Mouse (Mus musculus) cerebellum, postnatal 10 days (tissue): ENCODE data around the gene Mgat3.

ENCODE experiments used
- DNase-seq, 2 experiments: peaks; one replicate each; pipeline ENCODE4 v3.0.0; 2021; ENCODE audit warnings: mixed read lengths in 2 of 2

Mgat3 gene

DNA sequence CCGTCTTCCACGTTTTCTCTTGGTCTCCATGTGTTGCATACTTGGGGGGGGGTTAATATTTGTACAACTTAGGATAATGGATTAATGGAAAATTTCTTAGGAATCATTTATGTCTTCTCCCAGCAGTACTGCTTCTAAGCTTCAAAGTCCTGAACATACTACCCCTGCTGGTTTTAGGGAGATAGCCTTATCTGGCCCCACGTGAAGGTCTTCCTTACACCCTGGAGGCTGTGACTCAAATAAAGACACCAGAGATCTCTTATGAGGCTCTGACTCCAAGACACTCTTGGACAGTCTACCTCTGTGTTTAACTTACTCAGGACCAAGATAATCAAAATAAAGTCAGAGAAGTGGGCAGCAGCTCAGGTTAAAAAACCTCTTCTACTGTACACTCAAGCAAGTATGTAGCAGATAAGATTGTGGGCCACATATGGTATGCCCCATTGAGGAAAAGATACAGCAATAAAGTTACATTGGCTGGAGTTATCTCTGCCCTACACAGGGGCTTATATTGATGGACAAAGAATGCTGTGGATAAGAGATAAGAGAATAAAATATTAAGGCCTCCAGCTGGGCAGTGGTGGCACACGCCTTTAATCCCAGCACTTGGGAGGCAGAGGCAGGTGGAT is 8.7 kb downstream of the Mgat3 start:
- DNase-seq = no peak

DNA sequence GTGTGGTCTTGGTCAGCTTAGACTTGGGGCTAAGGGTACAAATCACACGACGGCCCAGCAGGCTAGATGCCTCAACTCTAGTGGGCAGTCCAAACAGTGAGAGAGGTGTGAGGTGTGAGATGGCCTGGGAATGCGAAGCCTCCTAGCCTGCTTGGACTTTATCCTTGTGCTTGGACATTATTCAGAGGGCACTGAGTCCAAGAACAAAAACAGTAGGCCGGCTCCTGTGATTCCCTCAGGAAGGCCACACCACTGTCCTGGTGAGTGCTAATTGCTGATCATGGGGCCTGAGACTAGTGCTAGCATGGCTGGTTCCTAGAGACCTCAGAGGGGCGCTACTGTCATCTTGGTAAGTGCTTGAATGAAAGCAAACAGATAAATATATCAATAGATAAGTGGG is 15.4 kb downstream of the Mgat3 start:
- DNase-seq = no peak

DNA sequence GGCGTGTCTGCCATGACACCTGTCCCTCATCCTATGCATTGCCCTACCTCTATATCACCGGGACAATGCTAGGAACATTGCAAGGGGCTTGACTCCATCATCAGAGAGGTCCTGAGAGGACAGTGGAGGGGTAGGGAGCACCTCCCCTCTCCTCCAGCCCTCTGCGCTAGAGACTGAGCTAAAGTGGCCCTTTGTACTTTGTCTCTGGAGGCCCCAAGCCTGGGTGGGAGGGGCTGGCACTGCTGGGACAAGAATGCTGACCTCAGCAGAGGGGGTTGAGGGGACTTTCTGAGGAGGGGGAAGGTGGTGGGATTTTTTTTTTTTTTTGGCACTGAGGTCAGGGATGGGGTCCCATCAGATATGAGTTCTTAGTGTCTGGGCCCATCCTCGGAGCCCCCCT is 16.6 kb downstream of the Mgat3 start:
- DNase-seq = no peak

DNA sequence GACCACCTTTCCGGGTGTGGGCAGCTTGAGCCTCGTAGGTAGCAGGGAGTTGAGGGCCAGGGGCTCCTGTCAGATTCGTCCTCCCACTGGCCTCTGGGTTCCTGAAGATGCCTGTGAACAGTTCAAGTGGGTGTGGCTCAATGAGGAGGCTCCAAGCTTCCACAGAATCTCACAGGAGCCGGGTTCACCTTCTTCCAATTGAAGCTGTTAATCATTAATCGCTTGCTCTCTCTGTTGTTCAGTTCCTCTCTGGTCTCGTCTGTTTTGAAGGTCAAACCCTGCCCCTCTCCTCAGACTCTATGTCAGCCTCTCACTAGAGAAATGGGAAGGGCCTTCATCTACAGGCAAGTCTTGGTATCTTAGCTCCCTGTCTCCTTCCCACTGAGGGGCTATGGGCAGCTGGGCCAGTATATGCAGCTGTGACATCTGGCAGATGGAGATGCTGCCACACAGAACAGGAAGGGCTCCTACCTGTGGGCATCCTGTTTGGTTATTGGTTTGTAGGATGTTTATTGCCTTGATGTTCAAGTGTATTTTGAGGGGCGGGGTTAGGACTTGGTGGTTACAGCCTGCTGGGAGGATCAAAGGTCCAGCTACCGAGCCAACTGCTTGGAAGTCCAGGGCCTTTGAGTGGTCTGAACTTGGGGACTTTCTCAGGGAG is 18.2 kb downstream of the Mgat3 start:
- no peak for DNase-seq

DNA sequence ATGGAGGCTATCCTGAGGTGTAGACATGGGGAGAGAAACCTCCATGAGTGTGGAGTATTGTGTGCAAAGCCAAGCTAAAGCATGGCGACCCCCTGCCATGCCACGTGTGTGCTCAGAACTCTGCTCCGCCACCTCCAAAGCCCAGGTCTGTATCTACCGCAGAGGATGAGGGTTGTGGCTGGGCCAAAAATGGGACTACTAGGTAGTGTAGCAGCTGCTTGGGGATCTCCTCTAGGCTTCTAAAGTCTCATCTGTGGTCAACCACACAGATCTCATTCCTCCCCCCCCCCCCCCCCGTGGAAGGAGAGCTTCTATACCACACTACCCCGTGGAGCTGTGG is 18.7 kb downstream of the Mgat3 start:
- no peak for DNase-seq

DNA sequence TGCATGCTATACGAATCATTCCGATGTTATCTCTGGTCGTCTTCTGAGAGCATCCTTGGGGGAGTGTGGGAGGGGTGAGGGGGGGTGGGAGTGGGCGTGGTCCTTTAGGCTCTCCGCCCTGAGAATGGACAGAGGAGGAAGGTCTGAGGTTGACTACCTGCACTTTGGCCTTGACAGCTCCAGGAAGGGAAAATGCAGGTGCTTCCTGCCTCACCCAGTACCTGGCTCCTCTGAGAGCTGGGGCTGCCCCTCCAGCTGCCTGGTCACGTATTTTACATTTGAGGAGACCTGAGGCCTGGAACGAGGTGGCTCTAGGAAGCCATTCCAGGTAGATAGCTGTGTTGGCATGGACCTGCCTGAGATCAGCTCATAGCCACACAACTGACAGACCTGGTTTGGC is 19.3 kb downstream of the Mgat3 start:
- DNase-seq = no peak

DNA sequence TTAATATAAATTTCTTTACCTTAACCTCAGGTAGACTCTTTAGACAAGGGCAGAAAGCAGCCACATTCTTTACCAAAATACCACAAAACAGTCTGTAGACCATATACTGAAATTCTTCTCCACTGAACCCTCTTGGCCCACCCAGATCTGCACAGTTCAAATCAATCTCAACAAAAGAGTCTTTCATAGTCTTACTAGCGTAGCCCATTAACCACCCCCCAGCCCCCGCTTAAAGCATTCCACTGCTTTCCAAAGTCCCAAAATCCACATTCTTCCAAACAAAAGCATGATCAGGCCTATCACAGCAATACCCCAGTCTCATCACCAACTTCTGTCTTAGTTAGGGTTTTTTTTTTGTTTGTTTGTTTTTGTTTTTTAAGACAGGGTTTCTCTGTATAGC is 26.0 kb downstream of the Mgat3 start:
- no peak for DNase-seq

DNA sequence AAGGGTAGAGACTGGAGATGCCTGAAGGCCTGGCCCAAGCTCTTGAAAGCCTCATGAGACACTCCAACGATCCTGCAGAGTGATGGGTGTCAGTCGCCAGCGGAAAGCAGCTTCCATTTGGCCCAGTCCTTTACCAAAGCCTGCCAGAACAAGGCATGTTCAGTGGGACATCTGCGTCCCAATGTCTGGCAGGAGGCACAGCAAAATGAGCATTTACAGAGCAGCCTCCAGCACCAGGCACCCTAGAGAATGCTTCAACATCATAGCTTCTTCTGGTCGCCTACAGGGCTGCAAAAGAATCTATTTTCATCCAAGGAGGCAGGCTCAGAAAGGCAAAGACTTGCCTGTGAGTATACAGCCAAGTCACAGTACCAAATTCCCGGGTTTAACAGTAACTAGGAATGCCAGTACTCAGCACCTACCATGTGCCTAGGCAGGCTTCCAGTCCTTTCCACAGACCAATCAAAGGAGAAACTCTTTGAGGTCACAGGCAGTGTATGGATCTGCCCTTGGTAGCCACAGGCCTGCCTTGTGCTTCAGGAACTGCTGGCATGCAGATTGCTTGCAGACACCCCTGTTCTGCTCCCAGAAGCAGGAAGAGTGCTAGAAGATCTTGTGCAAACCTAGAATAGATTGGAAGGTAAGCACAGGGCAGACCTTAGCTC is 28.7 kb downstream of the Mgat3 start:
- peak in 1 of 2 experiments; percentile 42 for DNase-seq

DNA sequence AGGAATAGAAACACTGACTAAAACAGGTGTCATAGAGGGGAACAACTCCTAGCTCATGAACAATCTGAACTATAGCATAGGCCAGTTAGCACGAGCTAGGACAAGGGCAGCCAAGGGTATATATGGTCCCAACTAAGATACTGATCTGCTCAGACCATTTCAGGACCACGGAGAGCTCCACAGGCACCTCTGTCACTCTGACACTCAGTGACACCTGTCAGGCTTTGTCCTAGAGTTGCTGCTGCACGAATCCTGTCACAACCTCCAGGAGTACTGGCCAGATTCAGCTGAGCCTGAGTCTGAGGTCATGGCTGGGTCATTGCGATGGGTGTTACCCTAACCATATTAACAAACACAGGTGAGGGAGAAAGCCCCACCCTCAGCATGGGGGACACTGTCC is 29.9 kb downstream of the Mgat3 start:
- DNase-seq = no peak

DNA sequence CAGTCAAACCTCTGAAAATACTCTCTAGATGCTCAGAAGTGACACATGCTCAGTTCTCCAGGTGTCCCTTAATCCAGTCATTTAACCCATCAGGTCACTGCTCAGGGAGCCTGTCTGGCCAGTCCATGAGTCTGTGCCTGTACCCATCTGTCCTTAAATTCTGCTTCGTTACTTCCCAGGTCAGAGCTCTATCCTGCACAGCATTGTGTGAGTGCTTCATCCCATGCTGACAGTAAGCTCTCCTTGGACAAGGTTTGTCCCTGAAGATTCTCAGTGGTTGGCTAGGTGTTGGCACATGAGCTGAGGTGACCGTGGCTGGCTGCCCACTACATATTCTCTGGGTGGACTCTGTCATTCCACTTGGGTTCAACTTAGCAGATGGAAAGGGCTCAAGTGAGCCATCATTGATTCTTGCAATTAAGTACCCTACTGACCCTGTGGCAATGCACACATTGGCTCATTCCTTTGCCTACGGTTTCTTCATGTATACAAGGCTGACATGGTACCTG is 32.6 kb downstream of the Mgat3 start:
- peak; percentile 38 to 58 for DNase-seq

DNA sequence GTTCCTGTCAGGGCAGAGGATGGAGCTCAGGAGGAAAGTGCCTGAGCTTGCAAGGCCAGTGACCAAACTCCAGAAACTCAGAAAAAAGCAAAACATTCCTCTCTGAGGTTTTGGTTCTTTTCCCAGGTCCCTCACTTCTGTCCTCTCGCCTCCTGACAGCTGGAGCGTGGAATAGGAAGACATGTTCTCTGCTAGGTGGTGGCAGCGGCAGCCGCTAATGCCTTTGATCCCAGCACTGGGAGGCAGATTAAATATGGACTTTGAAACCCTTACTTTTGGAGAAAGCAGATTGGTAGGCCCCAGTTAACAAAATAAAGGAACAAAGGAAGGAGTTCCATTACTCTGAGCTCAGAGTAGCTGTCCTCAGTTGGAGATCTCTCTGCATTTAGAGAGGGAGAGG is 34.9 kb downstream of the Mgat3 start:
- DNase-seq = no peak

DNA sequence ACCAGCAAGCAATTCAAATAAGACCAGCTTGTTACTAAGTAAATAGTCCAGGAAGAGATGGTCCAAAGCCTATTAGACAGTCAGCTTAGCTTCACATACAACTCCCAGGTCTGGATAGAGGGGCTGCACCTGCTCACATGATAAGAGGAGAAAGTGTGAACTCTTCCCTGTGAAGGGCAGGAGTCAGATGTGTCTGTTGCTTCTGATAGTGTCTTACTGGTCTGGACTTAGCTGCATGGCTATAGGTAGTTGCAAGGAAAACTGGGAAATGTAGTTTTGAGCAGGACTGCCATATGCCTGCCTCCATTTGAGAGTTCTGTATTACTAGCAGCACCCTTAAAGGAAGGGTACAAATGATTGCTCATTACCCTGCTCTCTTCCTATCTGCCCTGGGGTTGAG is 40.2 kb downstream of the Mgat3 start:
- DNase-seq = no peak

DNA sequence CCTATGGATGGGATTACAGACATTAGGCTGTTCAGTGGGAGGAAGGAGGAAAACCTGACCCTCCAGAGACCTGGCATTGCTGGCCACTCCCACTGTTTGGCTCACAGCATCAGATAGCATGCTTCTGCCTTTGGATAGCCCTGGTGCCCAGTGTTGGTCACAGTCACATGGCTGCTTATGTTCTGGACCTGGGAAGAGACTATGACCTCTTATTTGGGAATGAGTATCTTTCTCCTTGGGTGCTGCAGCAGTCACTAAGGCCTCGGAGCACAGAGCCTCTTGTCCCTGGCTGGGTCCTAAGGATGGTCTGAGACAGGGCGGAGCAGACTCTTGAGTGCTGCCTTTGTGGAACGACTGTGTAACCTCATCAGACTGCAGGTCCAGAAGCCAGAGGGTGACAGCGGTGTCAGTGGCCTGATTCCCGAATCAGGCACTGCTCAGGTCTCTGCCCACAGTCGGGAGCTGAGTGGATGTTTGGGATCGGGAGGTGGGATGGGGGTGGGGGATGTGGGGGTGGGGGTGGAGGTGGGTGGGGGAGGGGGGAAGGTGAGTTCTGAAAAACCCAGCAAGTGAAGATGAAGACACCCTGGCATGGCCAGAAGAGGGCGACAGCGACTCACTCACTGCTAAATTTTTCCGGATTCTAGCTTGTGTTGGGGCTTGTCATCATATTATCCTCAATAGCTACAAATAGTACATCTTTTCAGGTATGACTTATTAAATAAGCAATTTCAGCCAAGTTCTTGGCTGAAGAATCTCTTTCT is 42.4 kb downstream of the Mgat3 start:
- peak; percentile 61 to 71 for DNase-seq

DNA sequence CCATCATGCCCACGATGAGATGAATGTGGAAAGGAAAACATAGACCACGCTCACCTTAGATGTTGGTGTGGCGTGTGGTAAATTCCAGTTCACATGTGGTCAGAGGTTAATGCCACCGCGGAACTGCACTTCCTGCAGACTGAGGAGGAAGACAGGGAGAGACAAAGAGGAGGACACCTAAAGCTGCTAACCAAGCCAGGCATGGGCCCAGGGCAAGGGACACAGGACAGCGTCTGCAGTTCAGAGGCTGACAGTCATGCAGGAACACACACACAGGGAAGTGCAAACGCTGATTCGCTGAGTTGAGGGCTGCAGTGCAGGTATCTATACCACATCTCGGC is 42.9 kb downstream of the Mgat3 start:
- no peak for DNase-seq

DNA sequence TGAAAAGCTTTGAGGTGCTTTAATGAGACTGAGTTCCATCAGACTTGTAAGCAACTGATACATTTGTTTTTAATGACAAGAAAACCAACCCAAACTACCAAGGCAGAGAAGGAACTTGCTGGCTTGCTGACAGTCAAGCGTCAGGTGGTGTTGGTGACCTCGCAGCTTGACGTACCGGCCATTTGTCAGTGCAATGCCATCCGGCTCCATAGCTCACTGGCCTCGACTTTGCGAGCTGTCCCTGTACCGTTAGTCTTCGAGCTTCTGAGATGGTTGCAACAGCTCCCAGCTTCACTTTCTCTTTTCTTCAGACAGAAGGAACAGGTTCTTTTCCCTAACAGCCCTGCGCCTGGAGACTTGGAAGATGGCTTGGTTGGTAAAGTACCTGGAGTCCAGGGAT is 44.0 kb downstream of the Mgat3 start:
- DNase-seq = no peak

DNA sequence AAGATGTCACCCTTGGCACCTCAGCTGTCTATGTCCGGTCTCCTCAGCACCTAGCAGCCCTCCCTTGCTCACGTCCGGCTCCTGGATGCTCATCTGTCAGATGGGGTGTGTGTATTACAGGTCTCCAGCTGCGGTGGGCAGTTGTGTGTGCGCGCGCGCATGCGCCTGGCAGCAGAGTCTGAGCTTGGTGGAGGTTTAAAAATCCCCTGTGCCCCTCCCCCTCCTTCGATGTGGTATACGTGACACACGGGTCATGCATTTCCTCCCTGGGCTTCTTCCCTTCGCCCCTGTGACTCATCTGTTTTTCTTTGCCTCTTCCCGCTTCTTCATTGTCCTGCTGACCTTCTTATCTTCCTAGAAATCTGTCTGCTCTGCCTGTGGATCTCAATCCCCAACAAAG is 45.7 kb downstream of the Mgat3 start:
- no peak for DNase-seq

DNA sequence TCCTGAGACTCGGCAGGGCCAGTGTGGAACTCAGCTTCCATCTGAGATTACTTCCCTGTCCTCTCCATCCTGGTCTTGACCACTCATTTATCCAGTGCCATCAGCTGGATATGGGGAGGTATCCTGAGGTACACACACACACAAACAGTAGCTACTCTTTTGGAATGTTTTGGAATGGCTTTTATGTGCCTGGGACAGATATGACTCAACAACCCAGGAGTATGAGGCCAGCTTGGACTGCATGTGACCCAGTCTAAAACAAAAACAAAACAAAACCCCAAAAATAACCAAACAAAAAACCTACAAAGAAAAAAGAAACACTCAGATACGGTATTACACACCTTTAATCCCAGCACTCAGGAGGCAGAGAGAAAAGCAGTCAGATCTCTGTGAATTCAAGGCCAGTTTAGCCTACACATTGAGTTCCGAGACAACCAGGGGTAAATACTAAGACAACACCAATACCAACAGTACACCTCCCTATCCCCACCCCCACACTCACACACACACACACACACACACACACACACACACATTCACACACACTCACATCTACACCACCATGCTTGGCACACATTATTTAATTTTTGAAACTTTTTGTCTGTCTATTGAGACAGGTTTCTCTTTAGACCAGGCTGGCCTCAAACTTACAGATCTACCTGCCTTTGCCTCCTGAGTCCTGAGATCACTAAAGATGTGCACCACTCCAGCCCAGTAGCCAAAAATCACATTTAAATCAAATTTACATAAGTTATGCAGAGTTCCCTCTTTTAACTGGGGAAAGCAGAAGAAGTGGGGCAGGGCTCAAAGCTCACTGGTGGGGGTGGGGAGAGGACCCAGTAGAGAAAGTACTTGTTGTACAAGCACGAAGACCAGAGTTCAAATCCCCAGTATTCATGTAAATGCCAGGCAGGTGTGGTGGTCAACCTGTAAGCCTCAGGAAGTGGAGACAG is 46.5 kb downstream of the Mgat3 start:
- no peak for DNase-seq

DNA sequence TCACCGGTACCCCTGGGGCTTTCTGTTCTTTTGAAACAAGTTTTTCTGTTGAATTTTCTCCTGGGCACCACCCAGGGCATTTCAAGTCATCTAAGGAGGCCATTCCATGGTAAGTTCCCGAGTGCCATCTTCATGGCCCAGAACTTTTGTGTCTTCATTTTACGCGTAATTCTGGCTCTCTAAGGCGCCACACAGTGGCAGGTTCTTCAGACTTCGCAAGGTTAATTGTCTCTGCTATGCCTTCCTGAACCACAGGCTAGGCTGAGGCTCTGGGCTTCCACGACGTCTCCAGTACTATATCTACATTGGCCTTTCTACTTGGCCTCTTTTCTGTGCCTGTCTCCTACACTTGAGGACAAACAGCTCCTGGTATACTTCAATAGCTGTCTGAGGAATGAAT is 47.5 kb downstream of the Mgat3 start:
- DNase-seq = no peak

DNA sequence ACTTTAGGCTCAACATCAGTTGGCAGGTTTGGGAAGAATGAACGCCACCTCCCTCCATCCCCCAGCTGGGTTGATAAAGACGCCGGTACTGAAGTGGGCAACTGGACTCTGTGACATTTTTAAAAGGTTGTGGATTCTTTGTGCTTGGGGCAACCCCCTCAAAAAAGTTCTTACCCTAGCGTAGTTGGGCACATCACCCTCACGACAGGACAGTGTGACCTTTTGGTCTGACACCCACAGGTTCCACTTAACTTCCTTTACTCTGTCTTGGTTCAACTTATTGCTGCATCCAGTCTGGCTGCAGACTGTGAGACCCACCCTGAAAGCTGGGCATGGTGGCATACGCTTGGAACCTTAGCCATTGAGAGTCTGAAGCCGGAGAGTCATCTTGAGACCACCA is 50.2 kb downstream of the Mgat3 start:
- no peak for DNase-seq

DNA sequence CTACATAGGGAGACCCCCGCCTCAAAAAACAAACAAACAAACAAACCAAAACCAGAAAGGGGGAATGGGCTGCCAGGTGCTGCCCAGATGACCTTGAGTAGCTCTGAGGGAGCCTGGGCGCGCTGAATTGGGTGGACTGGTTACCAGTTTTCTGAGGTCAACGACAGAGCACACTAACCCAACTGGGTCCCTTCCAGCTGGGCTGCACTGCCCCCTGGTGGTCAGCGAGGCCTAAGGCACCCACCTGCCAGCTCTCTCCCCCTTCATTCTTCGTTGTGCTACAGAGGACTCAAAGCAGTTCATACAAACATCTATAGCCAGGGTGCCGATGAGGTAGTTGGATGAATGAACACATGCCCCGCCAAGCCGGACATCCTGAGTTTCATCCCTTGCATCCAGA is 51.7 kb downstream of the Mgat3 start:
- peak; percentile 91 to 95 for DNase-seq

DNA sequence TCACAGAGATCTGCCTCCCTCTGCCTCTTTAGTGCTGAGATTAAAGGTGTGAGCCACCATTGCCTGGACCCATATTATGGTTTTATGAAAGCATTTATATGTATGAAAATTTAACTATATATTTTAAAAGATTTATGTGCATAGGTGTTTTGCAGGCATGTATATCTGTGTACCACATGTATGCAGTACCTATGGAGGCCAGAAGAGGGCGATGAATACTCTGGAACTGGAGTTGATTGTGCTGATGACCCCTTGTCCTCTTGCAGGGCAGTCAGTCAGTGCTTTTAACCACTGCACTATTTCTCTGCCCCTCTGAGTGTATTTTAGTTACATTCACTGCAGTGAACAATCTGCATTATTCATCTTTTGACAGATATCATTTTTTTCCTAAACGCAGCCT is 52.3 kb downstream of the Mgat3 start:
- peak; percentile 82 to 85 for DNase-seq

DNA sequence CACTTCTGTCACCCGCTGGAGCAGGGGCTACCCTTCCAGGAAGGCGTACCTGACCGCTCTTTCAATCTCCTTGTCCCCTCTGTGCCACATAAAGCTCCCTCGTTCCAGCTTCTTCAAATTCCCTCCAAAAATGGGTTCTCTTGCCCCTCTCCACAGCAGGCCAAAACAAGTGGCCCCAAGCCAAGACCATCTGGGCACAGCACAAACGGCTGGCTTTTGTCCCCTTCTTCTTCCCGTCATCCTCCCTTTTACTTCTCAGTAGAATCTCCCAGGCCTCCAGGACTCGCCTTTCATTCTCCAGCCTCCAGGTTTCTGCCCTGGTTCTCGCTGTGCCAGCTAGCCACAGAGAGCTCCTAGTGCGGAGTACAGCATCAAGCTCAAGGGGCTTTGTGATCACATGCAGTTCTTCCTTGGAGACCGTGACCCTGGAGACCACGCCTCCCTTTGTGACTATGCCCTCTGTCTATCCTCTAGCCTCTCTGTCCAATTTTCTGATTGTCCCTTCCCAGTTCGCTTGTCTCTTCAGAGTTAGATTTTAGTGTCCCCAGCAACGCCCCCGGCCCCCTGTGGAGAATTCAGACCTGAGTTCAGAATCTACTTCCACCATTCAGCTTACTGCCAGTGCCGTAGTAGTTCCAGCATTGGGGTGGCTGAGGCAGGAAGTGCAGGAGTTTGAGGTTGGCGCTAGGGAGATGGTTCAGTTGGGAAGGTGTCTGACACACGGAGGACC is 54.7 kb downstream of the Mgat3 start:
- DNase-seq = peak; percentile 82 to 83
